8 mouse cellular contexts compared by ENCODE assay signal in the genomic region with DNA sequence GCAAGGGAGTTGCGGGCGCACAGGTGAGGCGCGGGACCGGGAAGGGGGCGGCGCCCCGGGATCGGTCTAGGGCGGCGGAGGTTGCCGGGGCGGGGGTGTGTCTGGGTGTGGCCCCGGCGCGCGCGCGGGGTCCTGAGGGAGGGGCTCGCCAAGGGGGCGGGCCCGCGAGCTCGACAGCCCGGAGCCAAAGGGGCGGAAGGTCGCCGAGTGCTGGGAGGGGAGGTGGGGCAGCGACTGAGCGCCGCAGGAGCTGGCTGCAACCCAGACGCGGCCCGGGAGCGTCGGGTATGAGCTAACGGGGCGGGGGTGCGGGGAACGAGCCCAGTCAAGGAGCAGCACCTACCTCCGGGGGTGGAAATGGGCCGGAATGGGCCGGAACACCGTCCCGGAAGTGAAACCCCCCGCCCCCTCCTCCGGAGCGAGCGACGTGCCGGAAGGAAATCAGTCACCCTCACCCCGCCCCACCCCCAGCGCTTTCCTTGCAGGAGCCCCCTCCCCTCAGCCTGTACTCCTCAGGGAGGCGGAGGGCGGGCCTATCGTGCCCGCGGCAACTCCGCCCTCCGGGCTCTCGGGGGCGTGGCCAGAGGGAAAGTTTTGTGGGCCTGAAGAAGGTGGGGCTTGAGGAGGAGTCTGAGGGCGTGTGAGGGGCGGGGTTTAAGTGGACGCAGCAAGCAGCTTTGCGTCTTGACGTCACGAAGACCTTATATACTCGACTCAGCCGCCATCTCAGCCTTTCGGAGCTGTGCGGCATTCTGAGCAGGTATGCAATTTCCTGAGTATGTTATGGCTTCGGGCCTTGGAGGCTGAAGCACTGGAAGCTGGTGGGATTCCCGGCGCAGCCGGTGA. TPM values are rescaled to one million over a fixed set of nuclear protein-coding genes. Genes with fewer than 3 reads are reported as not detected.
A peak's percentile ranks its signal among the peaks of the same experiment; 100 is the strongest.
DNase-seq lines count a peak whose midpoint lies in the region; ATAC-seq and TF ChIP-seq lines count a peak whose summit lies in the region.

A gene (minus strand): TSS at position 415 of the 846 bp plus-strand sequence.

- peaks cover 18% of the 10 kb centered on the region for H3K4me1 ChIP-seq in hindbrain, postnatal 0 days (ENCODE audit: insufficient read depth, low read length)

- peak within 1 kb of the TSS; percentile 87 for H3K4me2 ChIP-seq in hindbrain, postnatal 0 days (ENCODE audit: low read depth, low read length)

- peak within 1 kb of the TSS; percentile 93 for H3K27ac ChIP-seq in hindbrain, postnatal 0 days
- peak within 1 kb of the TSS; percentile 98 for H3K27ac ChIP-seq in left cerebral cortex, adult 2 months

- WGBS in hindbrain, postnatal 0 days = 1% methylated on average over 62 of the region's 76 CpGs

- intact Hi-C loops in left cerebral cortex, adult 2 months (cut with DNase I) = loop anchor here (2.0 to 10.0 kb wide), 3 partner anchors 36 to 290 kb away; a partner anchor contains a TSS

- TF ChIP-seq CTCF in hindbrain, postnatal 0 days (IDR thresholded peaks at IDR 0.05; ENCODE audit: low read depth) = no peak
- TF ChIP-seq CTCF in left cerebral cortex, adult 2 months (IDR thresholded peaks at IDR 0.05) = no peak

- H3K27me3 ChIP-seq in hindbrain, postnatal 0 days (ENCODE audit: insufficient read depth, low read length) = no peaks in the 10 kb centered on the region

- peak within 1 kb of the TSS; percentile 93 for H3K9ac ChIP-seq in hindbrain, postnatal 0 days (replicated peaks; ENCODE audit: low read length)

- peak; percentile 98 for ATAC-seq in hindbrain, postnatal 0 days
- ATAC-seq in megakaryocyte, adult 5-6 weeks (ENCODE audit: poor library complexity, severe bottlenecking) = peak; percentile 76

- DNase-seq in WW6 (ENCODE audit: low read depth, low spot score) = peak; percentile 97
- peak; percentile 92 to 98 for DNase-seq in cerebellum, postnatal 4 days (ENCODE audit: low spot score in 2 of 2)
- peak; percentile 98 for DNase-seq in gastrocnemius, adult 18-20 months (ENCODE audit: low spot score)
- DNase-seq in hindbrain, postnatal 0 days (ENCODE audit: low spot score) = peak; percentile 99
- DNase-seq in left cerebral cortex, adult 2 months (ENCODE audit: extremely low spot score in 1 of 2, low spot score in 2 of 2) = peak; percentile 94 to 97
- peak; percentile 96 to 98 for DNase-seq in right cerebral cortex, adult 2 months (ENCODE audit: low spot score in 2 of 2)
- peak; percentile 99 for DNase-seq in urinary bladder, postnatal 14 days (ENCODE audit: low spot score)

- H3K9me3 ChIP-seq in hindbrain, postnatal 0 days (ENCODE audit: low read length) = no peaks in the 10 kb centered on the region

- H3K4me3 ChIP-seq in hindbrain, postnatal 0 days (ENCODE audit: low read length) = peak within 1 kb of the TSS; percentile 94
- H3K4me3 ChIP-seq in left cerebral cortex, adult 2 months = peak within 1 kb of the TSS; percentile 91

- peaks cover 20% of the 10 kb centered on the region; the same call in 1 of the 2 replicates for H3K36me3 ChIP-seq in hindbrain, postnatal 0 days (ENCODE audit: insufficient read depth, low read length)

RNA-seq across cellular contexts. Expression of the gene that starts here (rescaled TPM):
- 1 to 10 TPM; 7.3 to 7.6 TPM for total RNA-seq in gastrocnemius, adult 18-20 months (2021)
- total RNA-seq in hindbrain, postnatal 0 days (2014; rRNA removed) = 24.4 and 85.1 TPM in 2 replicates
- 8.4 and 9.6 TPM in 2 replicates for polyA plus RNA-seq in hindbrain, postnatal 0 days (2015; fragmentation: Nextera tagmentation; extraction: Ambion mirVana)
- total RNA-seq in left cerebral cortex, adult 2 months (2021) = 10 to 100 TPM; 18.2 to 20.0 TPM
- total RNA-seq in megakaryocyte, adult 5-6 weeks (2015) = 5.2 and 5.8 TPM in 2 replicates
- total RNA-seq in megakaryocyte, adult 5-6 weeks (2017) = 7.0 TPM in 2 replicates

Comparison
In these comparisons a context has a peak if more than half of its experiments do, and no peak if none do; other contexts are left out.
1. Peak in every context shown above with its lines: DNase-seq, ATAC-seq, H3K4me3 ChIP-seq and H3K27ac ChIP-seq.